Mouse (Mus musculus): ENCODE measurements around the gene G0s2.
"Not testable (repeated sequence)": the region's sequence is repeated elsewhere in the genome, so short reads cannot be mapped to it uniquely, and the experiment has no call there.

Gene G0s2

GRCm38 (mm10) chr1:193285766-193286325, 12.8 kb upstream of the G0s2 start:
- not testable (repeated sequence) for DNase-seq

GRCm38 (mm10) chr1:193284228-193284779, 11.3 kb upstream of the G0s2 start:
- no peak for DNase-seq

GRCm38 (mm10) chr1:193281344-193281743, 8.3 kb upstream of the G0s2 start:
- DNase-seq: no peak

- DNase-seq: no peak
These were observed 6.5 kb upstream of the G0s2 start for GRCm38 (mm10) chr1:193279492-193279891.

GRCm38 (mm10) chr1:193278414-193279045, 5.5 kb upstream of the G0s2 start:
- DNase-seq: no peak

- DNase-seq: no peak
These were observed 1.5 kb upstream of the G0s2 start for GRCm38 (mm10) chr1:193274407-193275071.

GRCm38 (mm10) chr1:193272137-193272915, 691 bp downstream of the G0s2 start:
- peak; percentile 59 for DNase-seq

- DNase-seq: no peak
These were observed 1.9 kb downstream of the G0s2 start for GRCm38 (mm10) chr1:193270965-193271763.

- no peak for DNase-seq
These were observed 7.3 kb downstream of the G0s2 start for GRCm38 (mm10) chr1:193265734-193266133.

GRCm38 (mm10) chr1:193263955-193264598, 8.9 kb downstream of the G0s2 start, which contains the start of gene Hsd11b1:
Gene Hsd11b1, minus strand, starts transcription at chr1:193264075.
- DNase-seq: no peak

GRCm38 (mm10) chr1:193263026-193263907, 9.8 kb downstream of the G0s2 start:
- DNase-seq: no peak

- DNase-seq: no peak
These were observed 11.0 kb downstream of the G0s2 start for GRCm38 (mm10) chr1:193261897-193262548.

- no peak for DNase-seq
These were observed 13.5 kb downstream of the G0s2 start for GRCm38 (mm10) chr1:193259559-193259958.

- no peak for DNase-seq
These were observed 16.4 kb downstream of the G0s2 start for GRCm38 (mm10) chr1:193256621-193257098.

GRCm38 (mm10) chr1:193256289-193256577, 16.8 kb downstream of the G0s2 start:
- no peak for DNase-seq

- DNase-seq: peak; percentile 65
These were observed 17.3 kb downstream of the G0s2 start for GRCm38 (mm10) chr1:193255488-193256288.

GRCm38 (mm10) chr1:193255032-193255431, 18.0 kb downstream of the G0s2 start:
- no peak for DNase-seq

- not testable (repeated sequence) for DNase-seq
These were observed 19.1 kb downstream of the G0s2 start for GRCm38 (mm10) chr1:193253895-193254294.

GRCm38 (mm10) chr1:193252616-193253015, 20.4 kb downstream of the G0s2 start:
- DNase-seq: no peak
